Mouse (Mus musculus) cerebellum, postnatal 14 days (tissue): ENCODE results near the gene Mpig6b.

ENCODE experiments used
- DNase-seq, 2 experiments: peaks; one replicate each; pipeline ENCODE4 v3.0.0; 2021; ENCODE audit warnings: mixed read lengths in 2 of 2

Gene Mpig6b

DNA sequence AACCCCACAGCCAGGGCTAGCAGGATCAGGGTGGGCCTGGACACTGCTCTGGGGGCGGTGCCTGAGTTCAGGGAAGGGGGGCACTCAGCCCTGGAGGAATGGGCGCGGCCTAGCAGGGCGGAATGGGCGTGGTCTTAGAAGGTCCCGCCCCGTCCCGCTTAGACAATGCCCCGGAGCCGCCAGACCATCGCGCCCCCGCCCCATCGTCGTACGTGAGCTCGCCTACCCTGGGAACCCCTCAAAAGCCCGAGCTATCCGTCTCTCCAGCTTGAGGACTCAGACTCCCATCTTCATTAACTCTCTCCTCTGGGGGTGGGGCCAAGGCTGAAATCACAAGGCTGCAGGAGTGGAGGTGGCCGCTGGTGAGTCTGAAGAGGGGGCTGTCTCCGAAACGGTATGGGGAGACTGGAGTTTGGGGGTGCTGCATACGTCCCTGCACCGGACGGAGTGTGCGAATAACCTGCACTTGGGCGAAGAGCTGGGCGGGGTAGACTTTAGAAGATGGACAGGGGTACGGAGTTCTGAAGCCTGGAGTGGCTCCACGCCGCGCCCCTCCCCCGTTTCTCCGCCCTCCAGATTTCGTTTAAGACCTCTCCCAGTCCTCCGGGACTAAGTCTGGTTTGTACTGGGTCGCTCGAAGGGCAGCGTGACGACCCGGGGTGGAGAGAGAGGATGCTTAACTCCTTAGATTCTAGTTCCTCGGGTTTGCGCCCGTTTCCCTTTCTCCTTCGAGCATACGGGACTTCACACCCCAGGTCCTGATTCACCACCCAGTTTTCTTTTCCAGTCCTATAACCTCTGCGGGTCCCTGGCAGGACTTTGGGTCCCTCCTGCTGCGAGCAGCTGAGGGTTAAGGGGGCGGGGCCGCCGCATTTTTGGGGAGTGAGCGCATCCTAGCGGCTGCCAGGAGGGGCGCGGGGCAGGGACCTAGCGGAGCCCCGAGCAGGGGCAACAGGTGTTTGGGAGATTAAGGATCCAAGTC lies 6.8 kb downstream of the Mpig6b start, which contains the start of gene Ddah2:
Gene Ddah2 (plus strand): TSS at position 125 of the 982 bp plus-strand sequence.
- peak; percentile 94 to 95 for DNase-seq

DNA sequence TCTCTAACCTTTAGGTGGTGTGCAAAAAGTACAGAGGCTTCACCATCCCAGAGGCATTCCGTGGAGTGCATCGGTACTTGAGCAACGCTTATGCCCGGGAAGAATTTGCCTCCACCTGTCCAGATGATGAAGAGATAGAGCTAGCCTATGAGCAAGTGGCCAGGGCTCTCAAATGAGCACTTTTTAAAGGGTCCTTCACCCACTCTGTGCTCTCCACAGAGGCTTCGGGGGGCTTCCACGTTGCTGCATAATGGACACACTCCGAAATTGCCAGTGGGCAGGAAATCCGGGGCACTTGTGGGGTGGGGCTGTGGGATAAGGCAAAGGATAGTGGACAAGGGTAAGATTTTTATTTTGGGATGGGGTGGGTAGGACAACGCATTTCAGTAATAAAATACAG lies 7.7 kb downstream of the Mpig6b start:
- DNase-seq, result peak in 1 of 2 experiments; percentile 25

DNA sequence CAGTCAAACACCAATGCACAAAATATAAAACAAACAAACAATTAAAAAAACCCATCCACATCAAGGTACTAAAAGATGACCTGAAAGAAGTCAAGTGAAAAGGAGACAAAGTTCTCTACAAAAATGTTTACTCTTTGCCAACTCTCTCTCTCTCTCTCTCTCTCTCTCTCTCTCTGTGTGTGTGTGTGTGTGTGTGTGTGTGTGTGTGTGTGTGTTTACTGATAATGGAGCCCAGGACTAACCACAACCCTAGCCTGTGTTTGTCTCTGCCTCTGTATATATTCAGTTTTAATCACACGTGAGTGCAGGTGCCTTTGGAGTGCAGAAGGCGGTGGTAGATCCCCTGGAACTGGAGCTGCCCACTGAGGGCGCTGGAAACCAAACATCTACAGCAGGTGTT lies 8.9 kb downstream of the Mpig6b start:
- DNase-seq, result no peak

DNA sequence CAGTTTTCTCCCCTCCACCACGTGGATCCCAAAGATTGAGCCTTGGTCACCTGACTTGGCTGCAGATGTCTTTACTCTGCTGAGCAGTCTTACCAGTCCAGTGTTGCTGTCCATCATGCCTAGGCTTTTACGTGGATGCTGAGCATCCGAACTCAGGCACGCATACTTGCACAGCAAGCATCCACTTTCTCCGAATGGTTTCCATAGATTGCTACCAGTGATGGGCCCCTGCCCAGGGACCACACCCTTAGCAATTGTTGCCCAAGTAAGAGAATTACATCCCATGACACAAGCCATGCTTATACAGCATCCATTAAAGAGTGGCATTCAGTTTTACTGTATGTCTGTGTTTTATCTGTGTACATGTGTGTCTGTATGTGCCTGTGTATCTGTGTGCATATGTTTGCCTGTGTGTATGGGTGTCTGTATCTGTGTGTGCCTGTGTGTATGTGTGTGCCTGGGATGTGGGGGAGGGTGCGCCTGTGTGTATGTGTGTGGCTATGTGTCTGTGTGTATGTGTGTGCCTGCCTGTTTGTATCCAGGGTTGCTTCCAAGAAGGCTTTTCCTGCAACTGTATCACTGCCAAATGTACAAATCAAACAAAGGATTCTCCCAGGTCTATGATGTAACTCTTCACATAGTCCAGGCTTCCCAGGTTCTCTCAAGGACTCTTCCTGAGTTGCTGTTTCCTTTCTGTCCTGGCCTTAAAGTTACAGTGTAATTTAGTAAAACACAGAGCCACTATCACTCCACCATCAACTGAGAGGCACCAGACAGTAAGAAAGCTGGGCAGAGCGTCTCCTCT lies 10.1 kb downstream of the Mpig6b start:
- no peak for DNase-seq

DNA sequence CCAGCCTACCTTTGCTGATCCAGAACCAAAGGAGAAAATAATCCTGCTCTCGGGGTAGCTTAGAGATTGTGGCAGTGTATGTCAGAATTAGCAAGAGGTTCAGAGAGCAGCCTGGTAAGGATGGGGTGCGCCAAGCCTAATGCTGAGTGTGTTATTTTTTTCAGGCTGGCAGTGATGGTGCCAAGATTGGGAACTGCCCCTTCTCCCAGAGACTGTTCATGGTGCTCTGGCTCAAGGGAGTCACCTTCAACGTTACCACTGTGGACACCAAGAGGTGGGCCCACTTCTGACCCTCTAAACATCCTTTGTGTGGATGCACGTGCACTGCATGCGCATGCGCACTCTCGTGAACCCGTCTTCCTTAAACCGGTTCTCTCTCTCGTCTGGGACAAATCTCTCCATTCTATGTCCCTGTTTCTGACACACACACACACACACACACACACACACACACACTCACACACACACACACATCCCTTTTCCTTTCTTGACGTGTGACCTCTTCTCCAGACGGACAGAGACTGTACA lies 13.6 kb downstream of the Mpig6b start:
- DNase-seq, result no peak

DNA sequence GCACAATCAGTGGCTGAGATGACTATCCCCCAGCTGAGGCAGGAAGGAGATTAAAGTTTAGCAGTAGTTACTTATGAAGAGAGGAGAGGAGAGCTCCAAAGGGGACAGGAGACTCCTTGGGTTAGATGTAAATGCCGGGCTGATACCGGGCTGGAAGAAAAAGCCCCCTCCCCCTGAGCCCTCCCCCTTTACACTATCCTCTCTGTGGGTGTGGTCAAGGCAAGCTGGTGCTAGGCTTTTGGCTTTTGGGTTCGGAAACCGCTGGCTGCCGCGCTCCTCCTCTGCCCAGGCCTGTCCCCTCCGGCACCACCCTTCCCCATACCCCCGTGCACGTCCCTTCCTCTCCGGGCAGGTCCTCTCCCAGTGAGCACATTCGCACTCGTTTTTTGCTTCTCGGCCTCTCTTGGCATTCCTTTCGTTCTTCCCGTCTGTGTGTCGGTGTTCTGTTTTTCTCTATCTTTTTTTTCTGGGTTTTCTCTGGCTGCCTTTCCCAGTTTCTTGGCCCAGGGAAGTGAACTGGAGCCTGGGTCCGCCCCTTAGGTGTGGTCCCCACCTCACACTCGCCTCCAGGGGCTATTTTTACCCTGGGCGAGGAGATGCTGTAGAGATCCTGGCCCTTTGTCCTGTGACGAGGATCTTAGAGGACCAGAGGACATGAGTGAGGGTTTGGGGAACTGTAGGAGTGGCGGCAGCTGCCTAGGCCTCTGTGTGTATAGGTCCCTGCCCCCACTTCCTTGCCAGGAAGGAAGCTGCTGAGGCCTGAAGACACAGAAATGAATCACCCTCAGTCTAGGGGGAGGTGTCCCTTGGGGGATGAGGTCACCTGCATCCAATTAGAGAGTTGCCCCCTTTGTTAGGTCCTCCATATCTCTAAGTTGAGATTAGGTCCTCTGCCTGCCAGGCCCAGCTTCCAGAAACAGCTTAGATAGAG lies 14.6 kb downstream of the Mpig6b start:
- peak; percentile 68 to 80 for DNase-seq

DNA sequence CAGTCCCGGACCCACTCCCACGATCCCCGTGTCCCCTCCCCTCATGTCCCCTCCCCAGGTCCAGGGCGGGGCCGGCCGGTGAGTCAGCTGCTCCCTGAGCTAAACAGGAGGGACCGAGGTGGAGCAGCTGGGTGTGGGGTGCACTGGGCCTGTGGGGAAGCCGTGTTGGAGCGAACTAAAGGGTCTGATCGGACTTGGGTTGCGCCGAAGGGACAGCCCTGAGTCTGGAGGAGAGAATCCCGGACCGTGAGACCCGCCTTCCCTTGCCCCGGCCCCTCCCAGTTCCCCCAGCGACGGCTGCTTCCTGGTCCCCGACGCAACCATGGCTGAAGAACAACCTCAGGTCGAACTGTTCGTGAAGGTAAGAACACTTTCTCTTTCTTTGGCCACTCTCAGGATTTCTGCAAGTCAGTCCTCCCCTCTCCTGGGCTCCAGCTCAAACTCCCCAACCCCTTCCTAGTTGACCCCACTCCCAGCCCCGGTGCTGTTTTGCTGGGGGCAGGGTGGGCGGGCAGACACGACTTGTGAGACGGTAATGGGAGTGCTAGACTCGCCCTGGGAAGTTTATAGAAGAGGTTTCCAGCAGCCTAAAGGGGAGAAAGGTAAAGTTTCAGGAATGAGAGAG lies 15.7 kb downstream of the Mpig6b start:
- DNase-seq, result peak in 1 of 2 experiments; percentile 49

DNA sequence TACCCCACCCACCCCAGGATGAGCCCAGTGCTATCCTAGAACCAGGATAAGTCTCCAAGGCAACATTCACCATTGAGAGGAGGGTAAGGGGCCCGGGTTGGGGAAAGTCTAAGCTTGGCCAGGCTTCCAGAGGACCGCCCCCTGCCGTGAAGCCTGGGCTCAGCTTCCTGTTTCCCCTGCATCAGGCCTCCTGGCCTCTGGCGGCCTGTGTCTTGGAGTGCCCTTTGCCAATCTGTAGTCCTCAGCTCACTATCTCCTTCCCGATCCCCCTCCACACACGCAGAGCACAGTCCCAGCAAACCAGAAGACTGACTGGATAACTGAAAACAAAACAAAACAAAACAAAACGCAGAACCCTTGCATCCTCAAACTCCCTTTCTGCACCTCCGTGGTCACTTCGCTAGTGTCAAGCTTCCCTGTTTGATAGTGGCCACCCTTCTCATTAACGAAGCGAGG lies 16.4 kb downstream of the Mpig6b start, which contains the start of gene Clic1:
Gene Clic1 (plus strand): TSS at position 406 of the 456 bp plus-strand sequence.
- DNase-seq, result no peak

DNA sequence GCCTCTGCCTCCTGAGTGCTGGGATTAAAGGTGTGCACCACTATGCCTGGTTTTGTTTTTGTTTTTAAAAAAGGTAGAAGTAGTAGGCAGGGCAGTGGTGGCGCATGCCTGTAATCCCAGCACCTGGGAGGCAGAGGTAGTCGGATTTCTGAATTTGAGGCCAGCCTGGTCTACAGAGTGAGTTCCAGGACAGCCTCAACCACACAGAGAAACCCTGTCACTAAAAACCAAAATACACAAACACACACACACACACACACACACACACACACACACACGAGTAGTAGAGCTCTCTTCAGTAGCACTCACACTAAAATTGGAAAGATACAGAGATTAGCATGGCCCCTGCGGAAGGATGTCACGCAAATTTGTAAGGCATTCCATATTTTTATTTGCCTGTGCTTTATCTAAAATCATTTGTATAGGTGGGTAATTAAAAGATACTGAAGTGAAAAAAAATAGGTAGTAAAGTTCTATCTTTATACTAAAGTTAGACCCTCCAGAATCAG lies 17.0 kb downstream of the Mpig6b start:
- no peak for DNase-seq

DNA sequence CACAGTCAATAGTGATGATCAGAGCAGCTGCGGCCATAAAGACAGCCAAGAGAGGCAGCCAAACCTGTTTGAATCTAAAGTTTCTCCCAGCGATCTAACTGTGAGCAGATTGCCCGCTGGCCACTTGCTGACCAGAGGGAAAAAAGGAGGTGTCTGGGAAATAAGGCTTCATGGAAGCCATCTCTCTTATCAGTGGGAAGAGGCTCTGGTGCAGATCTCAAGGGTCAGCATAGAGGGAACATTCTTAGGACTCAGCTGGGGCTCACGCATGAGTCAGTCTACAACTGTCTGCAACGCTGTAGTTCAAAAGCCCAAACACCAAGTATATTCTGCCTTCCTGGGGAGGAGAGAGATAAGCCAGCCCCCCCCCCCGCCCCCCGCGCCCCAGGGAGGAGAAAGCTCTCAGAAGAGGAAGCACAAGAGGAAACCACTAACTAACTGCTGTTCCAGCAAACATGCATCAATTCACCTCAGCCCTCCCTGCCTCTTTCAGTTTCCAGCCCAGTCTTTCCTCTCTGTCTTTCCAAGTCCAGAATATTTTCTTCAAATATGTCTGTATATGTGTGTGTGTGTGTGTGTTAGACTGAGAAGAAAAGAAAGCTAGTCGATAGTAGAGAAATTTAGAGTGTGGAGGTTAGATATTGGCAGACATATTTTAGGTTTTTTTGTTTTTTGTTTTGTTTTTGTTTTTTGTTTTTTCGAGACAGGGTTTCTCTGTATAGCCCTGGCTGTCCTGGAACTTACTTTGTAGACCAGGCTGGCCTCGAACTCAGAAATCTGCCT lies 17.6 kb downstream of the Mpig6b start:
- no peak for DNase-seq

DNA sequence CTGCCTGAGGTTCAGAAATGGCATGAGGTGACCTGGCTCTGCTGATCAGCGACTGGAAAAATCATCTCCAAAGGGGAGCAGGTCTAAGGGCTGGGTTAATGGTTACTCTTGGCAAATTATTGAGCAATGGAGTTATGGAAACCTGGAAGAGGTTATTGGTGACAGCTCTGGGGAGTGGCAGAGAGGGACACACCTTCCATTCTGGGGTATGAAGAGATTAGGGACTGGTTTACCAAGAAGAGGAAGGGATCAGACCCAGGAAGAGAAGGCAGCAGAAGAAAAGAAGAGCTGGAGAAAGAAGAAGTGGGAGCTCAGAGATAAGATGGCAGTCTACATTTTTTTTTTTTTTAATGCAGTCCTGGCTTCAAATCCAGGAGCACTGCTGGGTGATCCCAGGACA lies 18.3 kb downstream of the Mpig6b start:
- DNase-seq, result no peak

DNA sequence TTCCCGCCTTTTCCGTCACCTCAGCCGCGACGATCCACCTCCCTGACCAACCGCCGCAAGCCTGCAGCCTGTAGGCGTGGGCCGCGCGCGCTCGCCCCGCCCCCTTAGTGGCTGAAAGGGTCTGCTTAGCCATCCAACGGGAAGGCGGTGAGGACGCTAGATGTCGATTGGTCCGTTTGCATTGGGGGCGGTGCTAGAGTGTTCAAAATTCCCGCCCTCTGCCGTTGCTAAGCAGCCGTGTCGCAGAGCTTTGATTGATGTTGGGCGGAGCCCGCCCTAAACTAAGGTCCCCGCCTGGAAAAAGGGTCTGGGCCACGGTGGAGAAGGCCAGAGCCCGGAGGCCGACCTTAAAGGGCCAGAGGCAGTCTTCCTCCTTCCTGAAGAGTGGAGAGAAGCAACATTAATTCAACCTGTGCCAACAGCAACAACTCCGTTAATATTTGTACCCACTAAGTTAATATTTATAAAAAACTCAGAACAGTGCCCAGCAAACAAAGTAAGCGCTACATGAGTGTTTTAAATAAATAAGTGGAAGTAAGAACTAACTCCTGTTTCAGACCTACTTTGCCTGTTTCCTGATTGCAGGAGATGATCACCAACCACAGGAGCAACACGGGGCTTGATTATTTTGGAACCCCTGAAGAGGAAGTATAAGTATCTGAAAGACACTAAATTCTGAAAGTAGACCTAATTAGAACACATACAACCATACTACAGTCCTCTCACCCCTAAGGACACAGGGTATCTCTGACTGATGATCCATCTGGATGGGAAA lies 19.1 kb downstream of the Mpig6b start, which contains the start of gene Msh5:
Gene Msh5 (minus strand): TSS at position 65 of the 775 bp plus-strand sequence.
- DNase-seq, result peak; percentile 98

DNA sequence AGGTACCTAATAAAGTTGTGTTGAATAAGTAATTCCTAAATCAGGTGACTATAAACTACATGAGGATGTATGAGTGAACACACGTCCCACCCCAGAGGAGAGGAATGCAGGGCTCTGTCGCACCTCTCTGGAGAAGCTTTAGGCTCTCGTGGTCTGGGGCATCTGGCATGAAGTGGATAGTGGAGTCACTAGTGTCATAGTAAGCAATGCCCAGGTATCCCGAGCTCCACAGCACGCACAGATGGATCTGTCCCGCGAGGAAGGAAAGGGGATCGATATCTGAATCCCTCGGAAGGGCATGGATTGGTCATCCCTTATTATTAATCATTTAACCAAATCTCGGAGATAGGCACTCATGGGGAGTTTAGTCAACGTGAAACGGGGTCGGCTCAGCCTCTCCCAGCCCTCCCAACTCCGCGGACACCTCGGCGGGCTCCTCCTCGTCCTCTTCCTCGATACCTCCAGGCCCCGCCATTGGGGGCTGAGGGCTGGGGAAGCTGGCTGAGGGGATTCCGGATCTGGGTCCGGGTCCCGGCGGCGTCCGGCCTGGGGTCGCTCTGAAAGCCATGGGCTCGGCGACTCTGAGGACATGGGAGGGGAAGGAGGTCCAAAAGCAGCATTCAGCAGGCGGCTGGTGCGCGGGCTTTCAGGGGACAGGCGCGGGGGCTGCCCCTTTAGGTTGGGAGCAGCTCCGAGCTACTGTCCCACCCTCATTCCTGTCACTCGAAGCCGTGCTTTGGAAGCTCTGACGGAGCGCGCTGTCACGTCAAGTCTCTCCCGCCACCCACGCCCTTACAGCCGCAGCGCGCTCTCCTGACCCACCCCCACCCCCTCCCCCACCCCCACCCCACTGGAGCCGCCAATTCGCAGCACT lies 19.9 kb downstream of the Mpig6b start:
- no peak for DNase-seq

DNA sequence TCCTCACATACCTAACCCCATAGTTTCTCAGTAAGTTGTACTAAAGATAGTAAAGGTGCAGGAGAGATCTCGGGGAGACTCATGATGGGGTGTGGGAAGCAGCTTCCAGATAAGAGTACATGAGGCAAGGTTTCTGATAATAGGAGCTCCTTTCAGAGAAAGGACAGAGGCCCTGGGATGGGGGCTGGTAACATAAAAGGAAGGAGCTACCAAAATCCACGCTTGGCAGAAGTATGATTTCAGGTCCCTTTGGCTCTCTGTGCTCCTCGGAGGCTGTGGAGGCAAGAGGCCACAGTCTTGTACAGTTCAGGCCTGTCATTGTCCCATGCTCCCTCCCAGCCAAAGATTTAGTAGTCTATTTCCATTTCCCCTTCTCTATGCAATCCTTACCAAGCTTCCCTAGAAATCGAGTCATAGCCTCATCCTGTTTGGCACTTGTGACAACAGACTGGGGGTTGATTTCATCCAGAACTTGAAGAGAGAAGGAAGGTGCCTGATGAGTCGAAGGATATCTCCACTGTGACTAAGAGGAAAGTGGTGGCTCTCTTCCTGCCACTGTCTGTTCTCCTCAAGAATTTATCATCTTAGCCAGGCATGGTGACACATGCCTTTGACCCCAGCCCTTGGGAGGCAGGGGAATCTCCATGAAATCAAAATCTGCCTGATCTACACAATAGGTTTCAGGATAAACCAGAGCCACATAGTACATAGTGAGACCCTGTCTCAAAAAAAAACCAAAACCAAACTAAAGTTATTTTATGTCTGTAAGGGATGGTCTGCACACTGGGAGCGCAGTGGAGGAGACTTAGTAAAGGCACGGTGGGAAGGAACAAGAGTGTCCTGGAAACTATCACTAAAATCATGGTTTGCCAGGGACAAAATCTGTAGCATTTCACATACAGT lies 20.8 kb downstream of the Mpig6b start:
- no peak for DNase-seq

DNA sequence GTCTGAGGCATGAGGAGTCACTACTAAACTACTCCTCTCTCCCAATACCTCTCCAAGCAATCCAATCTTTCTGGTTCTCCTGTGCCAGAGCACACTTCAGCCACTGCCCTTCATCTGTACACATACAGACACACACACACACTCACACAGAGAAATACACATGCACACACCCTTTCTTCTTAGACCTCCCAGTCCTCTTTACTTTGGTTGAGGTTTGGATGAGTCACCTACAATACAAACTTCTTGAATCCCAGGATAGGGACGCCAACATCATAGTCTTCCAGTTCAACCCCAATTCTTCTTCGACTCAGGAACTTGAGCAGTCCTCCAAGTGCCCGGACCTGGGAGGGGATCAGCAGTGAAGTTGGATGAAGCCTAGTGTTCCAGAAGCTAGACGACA lies 22.2 kb downstream of the Mpig6b start:
- no peak for DNase-seq

DNA sequence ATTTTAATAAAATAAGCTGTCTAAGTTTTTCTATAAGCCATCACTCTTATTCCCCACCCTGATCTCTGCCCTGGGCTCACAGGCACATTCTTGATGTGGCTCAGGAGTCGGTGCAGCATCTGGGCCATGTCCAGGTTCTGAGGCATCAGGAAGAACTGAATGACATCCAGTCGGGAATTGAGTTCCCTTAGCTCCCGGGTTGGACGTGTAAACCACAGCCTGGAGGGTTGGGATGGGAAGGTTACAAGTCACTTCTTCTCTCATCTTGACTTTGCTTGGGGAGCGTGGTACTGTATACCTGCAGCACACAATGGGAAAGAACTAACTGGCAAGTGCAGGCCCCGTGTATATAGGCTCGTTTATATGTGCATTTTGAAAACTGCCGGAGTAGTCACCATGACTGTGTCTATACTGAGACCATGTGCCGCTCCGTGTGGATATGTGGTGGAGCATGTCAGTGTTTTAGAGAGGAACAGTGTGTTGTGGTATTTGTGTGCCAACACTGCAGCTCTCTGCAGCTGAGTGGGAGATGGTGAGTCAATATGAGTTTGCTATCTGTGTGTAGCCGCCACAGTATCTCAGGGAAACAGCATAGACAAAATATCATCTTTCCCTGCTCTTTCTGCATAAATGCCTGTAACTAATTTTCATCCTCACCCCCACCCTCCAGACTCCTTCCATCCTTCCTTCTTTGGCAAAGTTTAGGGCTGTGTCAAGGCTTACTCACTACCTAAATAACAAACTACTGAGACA lies 26.7 kb downstream of the Mpig6b start:
- no peak for DNase-seq

DNA sequence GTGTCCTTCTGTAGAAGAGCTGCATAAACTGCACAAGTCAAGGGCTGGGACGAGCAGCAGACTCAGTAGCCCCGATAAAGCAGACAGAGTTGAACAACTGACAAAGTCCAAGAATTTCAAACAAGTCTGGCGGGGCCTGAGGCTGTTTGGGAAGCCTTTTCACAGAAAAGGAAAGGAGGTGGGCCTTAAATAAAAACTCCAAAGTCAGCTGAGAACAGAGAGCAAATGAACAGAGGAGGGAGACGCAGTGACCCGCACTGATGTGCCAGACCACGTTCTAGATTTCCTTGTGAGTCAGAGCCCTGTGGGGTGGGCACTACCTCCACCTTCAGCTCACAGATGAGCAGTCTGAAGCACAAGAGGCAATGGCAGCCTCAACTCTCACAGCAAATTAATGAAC lies 31.1 kb downstream of the Mpig6b start:
- DNase-seq, result no peak
